Mouse (Mus musculus) ES-E14 (cell line): ENCODE results near the gene Tiam1. TPM values are rescaled to one million over a fixed set of nuclear protein-coding genes. Genes with fewer than 3 reads are reported as not detected.

Experiments used
- DNase-seq: peaks from one replicate; pipeline ENCODE4 v3.0.0-alpha.2; 2013; ENCODE audit warnings: low read depth, low spot score
- H3K27ac ChIP-seq: 2 replicates; pipeline ENCODE4 v1.5.1; 2012; ENCODE audit warnings: low read depth, mild to moderate bottlenecking, low read length, moderate library complexity, mixed read lengths; ENCODE audit not compliant: poor library complexity, insufficient read depth, severe bottlenecking
- H3K36me3 ChIP-seq: 2 replicates; pipeline ENCODE4 v1.6.1; 2012; ENCODE audit warnings: mild to moderate bottlenecking, low read length, moderate library complexity, mixed read lengths; ENCODE audit not compliant: control insufficient read depth, poor library complexity, insufficient read depth, severe bottlenecking
- H3K4me1 ChIP-seq, 2 experiments: fragments of 150-350 bp in 1 of 2; sonication (generic) in 1 of 2; 2 replicates each; pipeline ENCODE4 v1.6.1; 2012; ENCODE audit warnings: low read length in 2 of 2, mild to moderate bottlenecking in 1 of 2, mixed read lengths in 1 of 2; ENCODE audit not compliant: control insufficient read depth in 2 of 2, insufficient read depth in 2 of 2, poor library complexity in 1 of 2
- H3K4me3 ChIP-seq, 2 experiments: fragments of 150-350 bp in 1 of 2; sonication (generic) in 1 of 2; 2 replicates each; pipeline ENCODE4 v1.5.1; 2012; ENCODE audit warnings: low read length in 2 of 2, low read depth in 1 of 2, mild to moderate bottlenecking in 1 of 2, mixed read lengths in 1 of 2; ENCODE audit not compliant: insufficient read depth in 1 of 2, poor library complexity in 1 of 2, severe bottlenecking in 1 of 2
- H3K9ac ChIP-seq: 2 replicates; pipeline ENCODE4 v1.6.1; 2012; ENCODE audit warnings: low read depth, mild to moderate bottlenecking, low read length, mixed read lengths; ENCODE audit not compliant: poor library complexity, insufficient read depth, severe bottlenecking
- H3K9me3 ChIP-seq: fragments of 150-350 bp; sonication (generic); 2 replicates; pipeline ENCODE4 v1.6.1; 2012; ENCODE audit warnings: low read depth, mild to moderate bottlenecking, low read length; ENCODE audit not compliant: control insufficient read depth, insufficient read depth
- CHD2 ChIP-seq: IDR thresholded peaks from 2 replicates; pipeline ENCODE4 v1.6.1; 2014; ENCODE audit warnings: mild to moderate bottlenecking, low read depth, low read length, inconsistent platforms
- HCFC1 ChIP-seq: IDR thresholded peaks from 2 replicates; pipeline ENCODE4 v1.6.1; 2012; ENCODE audit warnings: low read length, inconsistent platforms, borderline replicate concordance; ENCODE audit not compliant: insufficient read depth
- MAFK ChIP-seq: IDR thresholded peaks from 2 replicates; pipeline ENCODE4 v1.6.1; 2014; ENCODE audit warnings: mild to moderate bottlenecking, low read depth, low read length, inconsistent platforms; ENCODE audit not compliant: insufficient read depth
- ZC3H11A ChIP-seq: IDR thresholded peaks from 2 replicates; pipeline ENCODE4 v1.6.1; 2012; ENCODE audit warnings: low read depth, mild to moderate bottlenecking, inconsistent platforms, low read length, borderline replicate concordance
- ZNF384 ChIP-seq: IDR thresholded peaks from 2 replicates; pipeline ENCODE4 v1.6.1; 2012; ENCODE audit warnings: low read depth, low read length, inconsistent platforms
- in situ Hi-C, 2 experiments: fragments of 600-800 bp; cut with MboI; formaldehyde crosslinking; loops; one replicate each; pipeline ENCODE4 v1.15.1; 2025; ENCODE audit warnings: low sequenced_read_pairs in 2 of 2, inconsistent platforms in 1 of 2; ENCODE audit not compliant: unreplicated experiment in 2 of 2
- total RNA-seq: library from RNA; depleted of rRNA; stranded (reverse); fragments of 300-350 nt; gene quantifications from 2 replicates; pipeline ENCODE4 v1.2.3, GENCODE M21; 2012

Tiam1 gene
- total RNA-seq, 1 experiment, result 15.7 TPM

DNA sequence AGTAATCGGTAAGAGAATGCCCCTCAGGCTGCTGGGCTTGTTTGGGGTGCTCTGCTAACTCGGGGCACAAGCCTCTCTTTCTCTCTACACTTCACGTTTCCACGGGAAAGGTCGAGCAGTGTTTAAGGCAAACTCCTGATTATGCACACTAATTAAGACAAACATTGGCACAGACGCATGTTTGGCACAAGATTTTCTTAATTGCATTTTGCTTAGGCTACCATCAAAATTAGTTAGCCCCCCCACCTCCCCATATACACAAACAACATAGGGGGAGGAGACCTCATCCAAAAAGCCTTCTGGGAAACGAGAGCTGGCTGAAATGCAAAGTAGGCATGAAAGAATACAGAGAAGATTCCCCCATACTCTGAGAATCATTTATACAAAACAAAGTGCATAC is 148.4 kb downstream of the Tiam1 start:
- TF ChIP-seq ZC3H11A, result no peak
- TF ChIP-seq ZNF384, result no peak
- TF ChIP-seq HCFC1, result no peak
- no peak for TF ChIP-seq CHD2
- no peak for TF ChIP-seq MAFK
- H3K4me1 ChIP-seq, result no peaks in the 10 kb centered on the region

DNA sequence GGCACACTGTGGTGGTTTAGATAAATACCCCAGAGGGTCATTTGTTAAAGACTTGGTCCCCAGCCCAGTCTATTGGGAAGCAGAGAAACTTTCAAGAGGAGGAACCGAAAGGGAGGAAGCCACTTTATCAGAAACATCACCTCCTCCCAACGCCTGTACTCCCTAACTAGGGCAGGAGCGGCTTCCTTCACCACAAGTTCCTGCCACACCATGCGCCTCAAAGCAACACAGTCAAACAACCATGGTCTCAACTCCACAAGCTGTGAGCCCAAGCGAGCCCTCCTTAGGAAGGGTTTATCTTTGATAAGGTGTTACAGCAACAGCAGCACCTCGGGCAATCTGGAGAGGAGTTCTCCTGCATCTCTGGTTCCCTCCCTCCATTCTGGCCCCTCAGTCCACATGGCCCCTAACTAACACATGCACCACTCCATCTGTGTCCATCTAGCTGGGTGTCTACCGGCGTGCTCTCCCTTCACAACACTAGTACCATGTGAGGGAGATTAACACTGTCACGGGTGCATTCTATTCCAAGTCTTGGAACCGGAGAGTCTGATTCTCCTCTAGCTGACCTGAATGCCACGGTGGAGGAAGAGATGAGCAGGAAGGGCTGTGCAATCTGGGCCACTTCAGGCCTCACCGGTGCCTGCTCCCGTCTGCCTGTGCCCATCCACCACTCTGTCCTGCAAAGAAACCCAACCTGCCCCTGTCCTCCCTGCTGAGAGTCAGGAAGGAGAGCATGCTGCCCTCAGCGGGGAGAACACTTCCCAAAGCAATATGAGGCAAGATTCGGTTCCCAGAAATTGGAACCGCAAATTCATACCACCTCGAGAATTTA is 149.4 kb downstream of the Tiam1 start:
- DNase-seq, result no peak
- in situ Hi-C loops, result no loop called here
- no peaks in the 10 kb centered on the region; the same call in 1 of the 2 replicates for H3K36me3 ChIP-seq
- H3K9me3 ChIP-seq, result peaks cover 6% of the 10 kb centered on the region; the same call in 1 of the 2 replicates
- peaks cover 0 to 2% of the 10 kb centered on the region in 2 experiments; a peak in 1 of 4 replicates for H3K4me1 ChIP-seq
- H3K4me3 ChIP-seq, result no peak overlapping the region
- H3K9ac ChIP-seq, result no peak overlapping the region
- no peak overlapping the region for H3K27ac ChIP-seq
- no peak for TF ChIP-seq ZC3H11A

More for the DNA sequence above, 148.4 kb downstream of the Tiam1 start:
- Histone ChIP-seq H3K4me3 (no peak overlapping the region), H3K9ac (no peak overlapping the region), H3K36me3 (no peaks in the 10 kb centered on the region; the same call in 1 of the 2 replicates), H3K9me3 (peaks cover 8% of the 10 kb centered on the region; the same call in 1 of the 2 replicates), H3K27ac (no peak overlapping the region)
- DNase-seq, result no peak
- in situ Hi-C loops, result no loop called here

DNA sequence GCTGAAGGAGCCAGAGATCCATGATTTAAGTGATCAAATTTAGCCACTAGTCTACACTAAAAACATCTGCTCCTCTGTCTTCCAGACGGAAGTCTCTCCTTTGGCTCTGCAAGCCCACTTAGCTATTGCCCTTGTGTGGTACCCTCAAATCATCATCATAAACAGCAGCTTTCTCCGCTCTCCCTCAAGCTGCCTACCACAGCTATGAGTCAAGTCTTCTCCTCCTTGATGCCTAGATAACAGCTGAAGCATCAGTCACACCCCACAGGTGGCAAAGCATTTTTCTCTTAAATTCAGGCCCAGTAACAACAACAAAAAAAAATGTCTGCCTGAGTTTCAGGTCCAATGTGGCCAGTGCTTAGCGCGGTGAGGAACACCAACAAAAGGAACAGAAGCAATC is 150.1 kb downstream of the Tiam1 start:
- Histone ChIP-seq H3K36me3 (no peaks in the 10 kb centered on the region; the same call in 1 of the 2 replicates), H3K27ac (no peak overlapping the region), H3K9me3 (0 out of 2 replicates have a peak, but pooled peaks cover 4% of the 10 kb centered on the region), H3K4me1 (peaks cover 0 to 2% of the 10 kb centered on the region in 2 experiments; a peak in 1 of 4 replicates), H3K9ac (no peak overlapping the region), H3K4me3 (no peak overlapping the region)
- no peak for DNase-seq
- no peak for TF ChIP-seq HCFC1
- no peak for TF ChIP-seq CHD2
- no peak for TF ChIP-seq ZNF384
- no peak for TF ChIP-seq ZC3H11A
- no peak for TF ChIP-seq MAFK
- in situ Hi-C loops, result no loop called here

DNA sequence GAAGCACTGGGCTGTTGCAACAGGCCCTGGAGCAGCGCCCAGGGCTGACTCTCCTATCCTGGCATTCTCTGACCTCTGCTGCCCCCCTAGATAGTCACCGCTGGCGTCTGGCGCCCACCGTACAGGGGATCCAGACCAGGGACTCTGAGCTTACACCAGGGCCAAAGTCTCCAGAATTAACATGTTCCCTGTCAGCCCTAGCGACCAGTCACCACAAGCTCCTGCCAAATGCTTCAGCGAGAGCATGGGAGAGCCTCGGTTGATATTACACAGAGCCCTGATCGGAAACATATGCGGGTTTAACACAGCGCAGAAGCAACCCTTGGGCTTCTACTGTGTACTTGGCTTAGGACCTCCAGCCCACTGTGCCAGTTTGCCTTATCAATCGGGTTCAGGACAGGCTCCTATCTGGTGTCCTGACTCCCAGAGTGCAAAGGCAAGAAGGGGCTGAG is 151.8 kb downstream of the Tiam1 start:
- 0 out of 2 replicates have a peak, but pooled peaks cover 4% of the 10 kb centered on the region for H3K9me3 ChIP-seq
- TF ChIP-seq MAFK (no peak), HCFC1 (no peak), ZNF384 (no peak), ZC3H11A (no peak), CHD2 (no peak)
- in situ Hi-C loops, result no loop called here
- no peak overlapping the region for H3K4me3 ChIP-seq
- H3K36me3 ChIP-seq, result no peaks in the 10 kb centered on the region; the same call in 1 of the 2 replicates
- H3K9ac ChIP-seq, result no peak overlapping the region
- DNase-seq, result no peak
- peaks cover 0 to 2% of the 10 kb centered on the region in 2 experiments; a peak in 1 of 4 replicates for H3K4me1 ChIP-seq
- no peak overlapping the region for H3K27ac ChIP-seq
